Mouse (Mus musculus): ENCODE measurements at regions not wholly inside any gene's neighbourhood (a gene's known extent, or its start where the extent isn't known, plus 50 kb on each side); places are given as distances from the start of the nearest gene placed in this dataset.
A peak's percentile ranks its signal among the peaks of the same experiment; 100 is the strongest.

DNA sequence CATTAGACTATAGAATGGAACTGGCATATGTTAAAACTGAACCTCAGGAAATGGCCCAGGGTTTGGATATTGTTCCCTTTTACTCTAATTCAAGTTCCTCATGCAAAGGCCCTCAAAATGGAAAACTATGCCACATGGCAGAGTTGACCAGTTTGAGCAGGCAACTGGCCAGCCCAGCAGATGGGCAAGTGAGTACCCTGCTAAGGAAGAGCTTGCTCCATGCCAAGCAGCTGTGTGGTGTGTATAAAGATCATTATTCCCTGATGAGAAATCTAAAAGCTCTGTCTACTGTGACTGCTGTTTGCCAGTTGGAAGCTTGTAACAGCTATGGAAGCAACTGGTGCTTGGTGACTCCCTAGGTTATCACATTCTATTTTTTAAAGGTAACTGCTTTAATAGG, 453.4 kb upstream of the Foxg1 start:
- peak; percentile 33 to 70 for DNase-seq (ENCODE audit: low spot score in 2 of 2)

DNA sequence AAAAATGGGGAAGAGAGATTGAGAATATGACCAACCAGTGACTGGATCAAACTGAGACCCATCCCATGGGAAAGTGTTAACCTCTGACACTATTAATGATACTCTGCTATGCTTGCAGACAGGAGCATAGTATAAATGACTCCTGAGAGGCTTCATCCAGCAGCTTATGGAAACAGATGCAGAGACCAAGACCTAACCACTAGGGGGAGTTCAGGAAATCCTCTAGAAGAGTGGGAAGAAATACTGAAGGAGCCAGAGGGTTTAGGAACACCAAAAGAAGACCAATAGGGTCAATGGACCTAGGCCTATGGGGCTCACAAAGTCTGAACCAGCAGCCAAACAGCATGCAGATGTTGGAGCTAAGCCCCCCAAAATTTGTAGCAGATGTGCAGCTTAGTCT, 436.0 kb upstream of the Foxg1 start:
- no peak for DNase-seq (ENCODE audit: low spot score in 2 of 2)

DNA sequence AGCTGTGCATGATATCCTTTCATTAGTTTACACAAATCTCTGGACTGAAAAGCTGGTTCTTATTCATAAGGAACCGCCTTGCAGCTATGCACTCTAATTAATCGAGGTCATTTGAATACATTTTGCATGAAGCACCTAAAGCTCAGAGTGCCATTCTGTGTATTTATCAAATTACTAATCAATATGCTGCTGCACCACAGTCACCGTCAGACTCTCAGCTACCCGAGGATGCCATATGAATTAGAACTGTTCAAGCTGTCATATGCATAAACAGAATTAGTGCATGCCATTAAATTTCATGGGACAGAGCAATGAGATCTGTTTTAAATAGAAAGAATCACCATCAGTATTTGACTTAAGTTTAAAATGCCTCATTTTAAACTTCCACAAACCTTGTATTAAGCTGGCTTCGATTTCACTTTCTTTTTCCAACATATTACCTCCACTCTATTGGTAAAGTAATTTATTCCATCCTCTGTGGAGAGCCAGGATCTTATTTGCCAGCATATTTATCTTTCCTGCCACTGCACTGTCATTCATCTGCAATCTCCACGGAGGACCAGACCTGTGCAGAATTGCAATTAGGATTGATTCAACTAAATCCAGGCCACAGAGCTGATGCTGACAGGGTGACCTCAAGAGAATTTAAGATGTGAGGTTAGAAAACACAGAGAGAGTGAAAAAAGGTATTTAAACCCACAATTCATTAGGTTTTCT, 423.0 kb upstream of the Foxg1 start:
- no peak for DNase-seq (ENCODE audit: low spot score in 2 of 2)

DNA sequence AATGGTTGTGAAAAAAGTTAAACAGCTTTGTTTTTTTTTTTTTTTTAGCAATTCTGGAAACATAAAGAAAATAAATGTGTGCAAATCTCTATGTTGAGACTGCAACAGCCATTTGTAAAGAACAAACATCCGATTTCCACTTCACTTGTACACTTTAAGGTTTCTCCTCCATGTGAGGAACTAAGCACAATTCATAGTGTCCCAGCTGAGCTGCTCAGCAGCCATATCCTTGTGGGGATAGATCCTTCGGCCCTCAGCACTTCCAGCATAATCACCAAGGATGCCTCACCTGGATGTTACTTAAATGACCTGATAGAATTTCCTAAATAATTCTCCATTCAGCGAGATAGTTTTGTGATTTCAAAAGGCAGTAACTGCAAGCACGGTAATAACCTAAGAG, 422.4 kb upstream of the Foxg1 start:
- DNase-seq (ENCODE audit: low spot score in 2 of 2): no peak

DNA sequence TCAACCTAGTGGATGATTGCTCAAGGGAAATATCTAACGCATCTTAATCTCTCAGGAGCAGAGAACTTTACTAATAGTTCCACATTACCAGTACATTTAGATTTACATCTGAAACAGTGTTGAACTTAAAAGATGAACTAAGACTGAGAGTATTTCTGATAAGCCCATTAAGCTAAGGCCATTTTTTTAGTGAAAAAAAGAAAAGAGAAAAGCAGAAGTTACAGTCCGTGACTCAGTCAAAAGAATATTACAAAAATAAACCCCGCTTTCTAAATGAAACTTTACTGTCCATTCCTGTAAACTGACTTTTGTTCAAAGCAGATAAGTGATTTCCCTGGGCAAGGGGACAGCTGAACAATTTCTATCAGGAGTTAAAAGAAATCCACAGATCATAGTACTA, 419.0 kb upstream of the Foxg1 start:
- DNase-seq (ENCODE audit: low spot score in 2 of 2): no peak

Measured in cerebellum, postnatal 4 days (tissue).